Mouse (Mus musculus) megakaryocyte progenitor cell, adult 5-6 weeks (primary cell): Measurements from ENCODE around the gene Oxnad1. TPM values are rescaled to one million over a fixed set of nuclear protein-coding genes. Genes with fewer than 3 reads are reported as not detected.
A peak's percentile ranks its signal among the peaks of the same experiment; 100 is the strongest.

Experiments used
- ATAC-seq: replicated peaks from 2 replicates; pipeline ENCODE4 v1.8.0; 2016; ENCODE audit warnings: mild to moderate bottlenecking, moderate TSS enrichment, inconsistent platforms; ENCODE audit not compliant: poor library complexity
- total RNA-seq, 2 experiments: library from RNA; stranded (forward) in 1 of 2; stranded (reverse) in 1 of 2; fragments of 157-497, 149-512 nt in 1 of 2; fragments of 200-1000 nt in 1 of 2; gene quantifications; 2 replicates each; pipeline versions ENCODE4 v1.2.3 to v1.2.4; 2015 to 2017

Oxnad1 gene
- total RNA-seq, 2 experiments from 2014 or later = 14.9 to 36.2 TPM

- peak; percentile 46 for ATAC-seq
These were observed 55.3 kb downstream of the Oxnad1 start for GRCm38 (mm10) chr14:32140359-32140965.

- no peak for ATAC-seq
These were observed 56.5 kb downstream of the Oxnad1 start, which contains the start of gene Msmb for GRCm38 (mm10) chr14:32141723-32142122. Gene Msmb, plus strand, starts transcription at chr14:32142023.

DNA sequence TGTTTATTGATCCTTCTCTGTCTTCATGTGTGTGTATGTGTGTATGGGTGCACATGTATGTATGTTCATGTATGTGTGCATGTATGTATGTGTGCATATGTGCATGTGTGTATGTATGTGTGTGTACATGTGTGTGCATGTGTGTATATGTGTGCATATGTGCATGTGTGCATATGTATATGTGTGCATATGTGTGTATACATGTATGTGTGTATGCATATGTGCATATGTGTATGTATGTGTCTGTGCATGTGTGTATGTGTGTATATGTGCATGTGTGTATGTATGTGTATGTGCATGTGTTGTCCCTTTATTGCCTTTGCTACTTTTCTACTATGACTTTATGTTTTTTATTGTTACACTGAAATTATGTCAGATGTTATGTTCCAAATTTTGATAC, 59.6 kb downstream of the Oxnad1 start:
- ATAC-seq = no peak

DNA sequence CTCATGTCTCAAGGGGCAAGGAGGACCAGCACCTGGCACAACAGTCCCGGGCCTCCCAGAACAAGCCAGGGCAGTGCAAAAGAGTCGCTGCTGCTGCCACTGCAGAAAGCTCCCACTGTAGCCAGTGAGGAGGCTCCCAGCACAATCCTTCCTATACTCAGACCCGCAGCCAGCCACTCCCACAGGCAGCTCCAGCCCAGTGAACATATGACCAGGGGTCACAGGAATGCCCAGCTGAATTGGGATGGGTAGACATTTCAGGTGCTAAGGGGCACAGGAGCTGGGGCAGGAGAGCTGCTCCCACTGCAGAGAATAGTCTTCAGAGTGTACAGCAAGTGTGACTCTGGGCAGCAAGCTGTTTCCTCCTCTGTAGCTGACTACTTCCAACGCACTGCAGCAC, 60.2 kb downstream of the Oxnad1 start:
- no peak for ATAC-seq

- peak; percentile 88 for ATAC-seq
These were observed 60.8 kb downstream of the Oxnad1 start for GRCm38 (mm10) chr14:32145809-32146511.

GRCm38 (mm10) chr14:32146578-32146977, 61.4 kb downstream of the Oxnad1 start:
- ATAC-seq = no peak

DNA sequence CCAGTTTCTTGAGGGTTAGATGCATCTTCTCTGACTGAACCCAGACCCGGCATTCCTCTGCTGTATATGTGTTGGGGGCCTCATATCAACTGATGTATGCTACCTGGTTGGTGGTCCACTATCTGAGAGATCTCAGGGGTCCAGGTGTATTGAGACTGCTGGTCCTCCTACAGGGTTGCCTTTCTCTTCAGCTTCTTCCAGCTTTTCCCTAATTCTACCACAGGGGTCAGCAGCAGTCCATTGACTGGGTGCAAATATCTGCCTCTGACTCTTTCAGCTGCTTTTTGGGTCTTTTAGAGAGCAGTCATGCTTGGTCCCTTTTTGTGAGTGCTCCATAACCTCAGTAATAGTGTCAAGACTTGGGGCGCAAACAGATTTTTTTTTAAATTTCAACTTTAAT, 65.7 kb downstream of the Oxnad1 start:
- ATAC-seq = no peak

- peak; percentile 59 for ATAC-seq
These were observed 67.2 kb downstream of the Oxnad1 start for GRCm38 (mm10) chr14:32152243-32152965.

Other genes with a start within 250 kb of the Oxnad1 start
- gene Galnt15, start 56.4 kb upstream of the Oxnad1 start, total RNA-seq (2015) = not detected in 2 replicates
- not detected in 2 replicates for gene Galnt15, start 56.4 kb upstream of the Oxnad1 start, total RNA-seq (2017)
- gene Dph3, start 355 bp downstream of the Oxnad1 start, total RNA-seq (2015) = 88.0 and 117 TPM in 2 replicates
- gene Dph3, start 355 bp downstream of the Oxnad1 start, total RNA-seq (2017) = 41.2 and 67.5 TPM in 2 replicates
- not detected in 2 replicates for gene Msmb, start 56.6 kb downstream of the Oxnad1 start, total RNA-seq (2015)
- gene Msmb, start 56.6 kb downstream of the Oxnad1 start, total RNA-seq (2017) = not detected in 2 replicates
- gene Ncoa4, start 74.5 kb downstream of the Oxnad1 start, total RNA-seq (2015) = 245 and 252 TPM in 2 replicates
- 194 and 212 TPM in 2 replicates for gene Ncoa4, start 74.5 kb downstream of the Oxnad1 start, total RNA-seq (2017)
- gene Timm23, start 116.5 kb downstream of the Oxnad1 start, total RNA-seq (2015) = 237 and 249 TPM in 2 replicates
- gene Timm23, start 116.5 kb downstream of the Oxnad1 start, total RNA-seq (2017) = 159 and 183 TPM in 2 replicates
- 44.1 and 48.1 TPM in 2 replicates for gene Parg, start 116.6 kb downstream of the Oxnad1 start, total RNA-seq (2015)
- gene Parg, start 116.6 kb downstream of the Oxnad1 start, total RNA-seq (2017) = 102 and 143 TPM in 2 replicates
- not detected in 2 replicates for gene Ogdhl, start 236.6 kb downstream of the Oxnad1 start, total RNA-seq (2015)
- not detected in 2 replicates for gene Ogdhl, start 236.6 kb downstream of the Oxnad1 start, total RNA-seq (2017)